Mouse (Mus musculus): ENCODE results near the gene Atp8b4.
"Not testable (repeated sequence)": the region's sequence is repeated elsewhere in the genome, so short reads cannot be mapped to it uniquely, and the experiment has no call there.

The Atp8b4 gene

GRCm38 (mm10) chr2:126495832-126496695 is 4.4 kb downstream of the Atp8b4 start:
- DNase-seq (ENCODE audit: extremely low spot score, low spot score): no peak

GRCm38 (mm10) chr2:126495230-126495629 is 5.2 kb downstream of the Atp8b4 start:
- no peak for DNase-seq (ENCODE audit: extremely low spot score, low spot score)

- no peak for DNase-seq (ENCODE audit: extremely low spot score, low spot score)
Observed at GRCm38 (mm10) chr2:126493306-126493705, 7.2 kb downstream of the Atp8b4 start.

- DNase-seq (ENCODE audit: extremely low spot score, low spot score): no peak
Observed at GRCm38 (mm10) chr2:126492713-126493112, 7.8 kb downstream of the Atp8b4 start.

- no peak for DNase-seq (ENCODE audit: extremely low spot score, low spot score)
Observed at GRCm38 (mm10) chr2:126491446-126491845, 9.0 kb downstream of the Atp8b4 start.

- DNase-seq (ENCODE audit: extremely low spot score, low spot score): no peak
Observed at GRCm38 (mm10) chr2:126490573-126490972, 9.9 kb downstream of the Atp8b4 start.

- DNase-seq (ENCODE audit: extremely low spot score, low spot score): no peak
Observed at GRCm38 (mm10) chr2:126485262-126486017, 15.0 kb downstream of the Atp8b4 start.

GRCm38 (mm10) chr2:126483337-126483736 is 17.1 kb downstream of the Atp8b4 start:
- DNase-seq (ENCODE audit: extremely low spot score, low spot score): no peak

GRCm38 (mm10) chr2:126477556-126477955 is 22.9 kb downstream of the Atp8b4 start:
- DNase-seq (ENCODE audit: extremely low spot score, low spot score): no peak

GRCm38 (mm10) chr2:126475681-126476410 is 24.6 kb downstream of the Atp8b4 start:
- no peak for DNase-seq (ENCODE audit: extremely low spot score, low spot score)

- no peak for DNase-seq (ENCODE audit: extremely low spot score, low spot score)
Observed at GRCm38 (mm10) chr2:126474019-126474418, 26.5 kb downstream of the Atp8b4 start.

GRCm38 (mm10) chr2:126472836-126473235 is 27.6 kb downstream of the Atp8b4 start:
- DNase-seq (ENCODE audit: extremely low spot score, low spot score): no peak

- DNase-seq (ENCODE audit: extremely low spot score, low spot score): no peak
Observed at GRCm38 (mm10) chr2:126467790-126468189, 32.7 kb downstream of the Atp8b4 start.

GRCm38 (mm10) chr2:126466391-126467134 is 33.9 kb downstream of the Atp8b4 start:
- DNase-seq (ENCODE audit: extremely low spot score, low spot score): no peak

- no peak for DNase-seq (ENCODE audit: extremely low spot score, low spot score)
Observed at GRCm38 (mm10) chr2:126458661-126459060, 41.8 kb downstream of the Atp8b4 start.

- DNase-seq (ENCODE audit: extremely low spot score, low spot score): not testable (repeated sequence)
Observed at GRCm38 (mm10) chr2:126457759-126458158, 42.7 kb downstream of the Atp8b4 start.

- no peak for DNase-seq (ENCODE audit: extremely low spot score, low spot score)
Observed at GRCm38 (mm10) chr2:126450937-126451302, 49.6 kb downstream of the Atp8b4 start.

- DNase-seq (ENCODE audit: extremely low spot score, low spot score): no peak
Observed at GRCm38 (mm10) chr2:126450210-126450936, 50.1 kb downstream of the Atp8b4 start.

GRCm38 (mm10) chr2:126445039-126445438 is 55.4 kb downstream of the Atp8b4 start:
- no peak for DNase-seq (ENCODE audit: extremely low spot score, low spot score)

GRCm38 (mm10) chr2:126441586-126441985 is 58.9 kb downstream of the Atp8b4 start:
- no peak for DNase-seq (ENCODE audit: extremely low spot score, low spot score)
